Mouse (Mus musculus) bone marrow, adult 2 months (tissue): ENCODE results near the gene Sgsh. TPM values are rescaled to one million over a fixed set of nuclear protein-coding genes. Genes with fewer than 3 reads are reported as not detected.

Experiments
- H3K27ac ChIP-seq: fragments of 200-500 bp; 2 replicates; pipeline ENCODE4 v1.5.1; 2012; ENCODE audit warnings: low read depth, mild to moderate bottlenecking, control low read depth, inconsistent platforms, low read length; ENCODE audit not compliant: control insufficient read depth, poor library complexity, insufficient read depth
- H3K4me1 ChIP-seq: fragments of 200-500 bp; 2 replicates; pipeline ENCODE4 v1.6.1; 2011; ENCODE audit warnings: low read length; ENCODE audit not compliant: control insufficient read depth, insufficient read depth
- H3K4me3 ChIP-seq: fragments of 200-500 bp; replicated peaks from 2 replicates; pipeline ENCODE3; 2011; ENCODE audit warnings: mild to moderate bottlenecking, low read depth, low read length, control low read depth; ENCODE audit not compliant: control insufficient read depth
- CTCF ChIP-seq: fragments of 200-500 bp; IDR thresholded peaks from 2 replicates; pipeline ENCODE4 v1.5.1; 2011; ENCODE audit warnings: low read length, control low read depth; ENCODE audit not compliant: control insufficient read depth, insufficient read depth
- POLR2A ChIP-seq: fragments of 200-500 bp; IDR thresholded peaks from 2 replicates; pipeline ENCODE4 v1.6.1; 2011; ENCODE audit warnings: low read depth, mild to moderate bottlenecking, control low read depth, low read length, borderline replicate concordance; ENCODE audit not compliant: control insufficient read depth
- WGBS: fragments of 180-500 bp; shearing (Covaris S2); methylation state at CpG from one replicate; pipeline ENCODE4 v1.1.7; 2018; 5-methylcytosine and 5-hydroxymethylcytosine counted together
- polyA plus RNA-seq: library from polyadenylated mRNA; stranded (reverse); fragments of >200 nt; gene quantifications from 2 replicates; pipeline ENCODE4 v1.2.4, GENCODE M21; 2011; ENCODE audit warnings: low replicate concordance; ENCODE audit not compliant: missing spikeins, insufficient read depth, insufficient read length

Sgsh gene
- polyA plus RNA-seq, 1 experiment = 12.0 TPM

DNA sequence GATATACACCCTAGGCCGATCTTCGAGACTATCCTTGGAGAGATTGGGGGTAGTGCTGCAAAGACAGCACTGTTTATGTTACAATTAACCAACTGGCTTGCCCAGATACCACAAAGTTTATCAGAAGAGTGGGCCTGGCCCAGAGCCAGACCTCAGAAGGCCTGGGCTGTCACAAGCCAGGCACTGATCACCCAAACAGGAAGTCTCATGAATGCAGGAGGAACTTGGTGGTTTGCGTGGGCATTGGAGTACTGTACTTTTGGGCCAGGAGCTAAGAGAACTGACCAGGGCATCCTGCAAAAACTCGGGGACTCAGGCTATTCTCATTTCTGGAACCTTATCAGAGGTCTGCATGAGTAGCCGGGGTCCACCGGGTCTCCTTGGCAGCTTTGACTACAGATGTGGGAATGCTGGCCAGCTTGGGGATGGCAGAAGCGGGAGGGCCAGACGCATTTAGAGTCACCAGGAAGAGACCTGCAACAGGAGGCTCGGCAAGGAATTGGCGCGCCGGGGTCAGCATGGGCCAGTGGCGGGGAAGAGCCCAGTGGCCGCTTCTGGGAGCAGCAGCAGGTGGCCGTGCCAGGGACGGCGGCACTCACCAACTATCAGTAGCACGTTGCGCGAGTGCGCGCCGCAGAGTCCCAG is 416 bp downstream of the Sgsh start:
- Histone ChIP-seq H3K27ac (peak overlapping the region; percentile 89), H3K4me3 (peak overlapping the region; percentile 91), H3K4me1 (peaks cover 16% of the 10 kb centered on the region)
- under 1% methylated on average over 23 of the region's 23 CpGs for WGBS
- no peak for TF ChIP-seq POLR2A
- TF ChIP-seq CTCF = no peak

DNA sequence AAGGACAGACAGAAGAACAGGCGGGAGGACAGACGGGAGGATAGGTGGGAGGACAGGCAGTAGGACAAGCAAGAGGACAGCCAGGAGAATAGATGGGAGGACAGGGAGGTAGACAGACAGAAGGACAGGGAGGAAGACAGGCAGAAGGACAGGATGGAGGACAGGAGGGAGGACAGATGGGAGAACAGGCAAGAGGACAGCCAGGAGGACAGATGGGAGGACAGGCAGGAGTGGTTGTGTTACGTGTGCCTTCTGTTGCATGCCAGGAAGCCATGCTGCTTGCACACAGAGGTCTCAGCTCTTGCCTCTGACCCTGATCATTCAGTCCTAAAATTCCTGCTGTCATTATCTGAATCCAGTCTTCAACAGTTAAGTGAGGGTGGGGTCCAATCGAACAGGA is 1.4 kb downstream of the Sgsh start:
- H3K4me1 ChIP-seq = peaks cover 16% of the 10 kb centered on the region
- H3K27ac ChIP-seq = no peak overlapping the region
- 63% methylated on average over 4 of the region's 4 CpGs for WGBS
- no peak overlapping the region for H3K4me3 ChIP-seq
- no peak for TF ChIP-seq POLR2A
- no peak for TF ChIP-seq CTCF

DNA sequence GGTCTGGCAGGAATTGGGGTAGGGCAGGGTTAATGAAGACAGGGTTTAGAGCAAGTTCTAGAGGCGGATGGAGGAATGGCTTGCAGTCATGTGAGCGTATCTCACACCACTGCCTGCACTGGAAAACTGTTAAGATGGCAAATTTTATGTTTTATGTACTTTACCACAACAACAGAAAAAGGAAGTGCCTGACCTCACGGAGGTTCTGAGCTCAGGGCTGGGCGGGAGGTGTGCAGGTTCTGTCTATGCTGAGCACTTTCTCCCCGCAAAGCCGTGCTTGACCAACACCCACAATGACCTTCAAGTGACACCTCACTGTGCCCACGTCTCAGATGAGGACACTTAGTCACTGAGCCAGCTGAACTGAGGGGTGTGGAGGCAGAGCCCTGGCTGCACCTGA is 3.2 kb downstream of the Sgsh start:
- peaks cover 16% of the 10 kb centered on the region for H3K4me1 ChIP-seq
- TF ChIP-seq POLR2A = no peak
- no peak for TF ChIP-seq CTCF
- no peak overlapping the region for H3K27ac ChIP-seq
- 6% methylated on average over 7 of the region's 7 CpGs for WGBS
- H3K4me3 ChIP-seq = no peak overlapping the region

DNA sequence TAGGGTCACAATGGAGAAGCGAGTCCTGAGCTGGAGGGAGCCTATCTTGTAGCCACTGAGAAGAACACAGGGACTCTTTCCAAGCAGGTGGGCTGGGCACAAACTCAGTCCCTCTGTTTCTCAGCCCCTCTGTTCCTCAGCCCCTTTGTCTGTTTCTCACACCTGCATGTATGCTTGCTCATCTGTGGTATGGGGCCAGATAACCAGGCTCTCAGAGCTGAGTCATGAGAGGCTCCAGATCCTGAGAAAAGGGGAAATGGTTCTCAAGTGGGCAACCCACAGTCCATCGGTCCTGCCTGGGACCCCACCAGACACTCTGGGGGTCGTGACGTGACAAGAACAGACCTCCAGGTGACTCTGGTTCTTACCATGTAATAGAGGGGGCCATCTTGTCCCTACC is 8.2 kb downstream of the Sgsh start:
- Histone ChIP-seq H3K27ac (no peak overlapping the region), H3K4me3 (no peak overlapping the region), H3K4me1 (peaks cover 2% of the 10 kb centered on the region; the same call in 1 of the 2 replicates)
- TF ChIP-seq CTCF (no peak), POLR2A (no peak)
- WGBS = 30% methylated on average over 4 of the region's 4 CpGs

DNA sequence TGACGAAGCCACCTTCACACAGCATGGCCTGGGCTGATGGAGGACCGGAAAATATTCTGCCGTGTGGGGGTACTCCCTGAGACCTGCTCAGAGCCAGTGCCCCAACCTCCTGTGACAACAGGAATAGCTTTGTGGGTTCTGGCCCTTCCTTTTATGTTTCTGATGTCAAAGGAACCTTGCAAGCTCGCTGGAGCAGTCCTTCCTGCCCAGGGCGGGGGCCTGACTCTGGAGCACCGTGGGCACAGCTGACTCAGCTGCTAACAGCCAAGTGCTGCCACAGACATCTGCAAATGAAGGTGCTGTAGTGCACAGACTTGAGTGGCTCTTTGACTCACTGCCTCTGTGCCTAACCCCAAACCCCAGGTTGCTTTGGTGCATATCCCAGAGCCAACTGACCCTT is 10.5 kb downstream of the Sgsh start:
- TF ChIP-seq POLR2A = no peak
- TF ChIP-seq CTCF = no peak
- H3K4me3 ChIP-seq = no peak overlapping the region
- WGBS = 12% methylated on average over 6 of the region's 6 CpGs
- no peaks in the 10 kb centered on the region for H3K4me1 ChIP-seq
- no peak overlapping the region for H3K27ac ChIP-seq

DNA sequence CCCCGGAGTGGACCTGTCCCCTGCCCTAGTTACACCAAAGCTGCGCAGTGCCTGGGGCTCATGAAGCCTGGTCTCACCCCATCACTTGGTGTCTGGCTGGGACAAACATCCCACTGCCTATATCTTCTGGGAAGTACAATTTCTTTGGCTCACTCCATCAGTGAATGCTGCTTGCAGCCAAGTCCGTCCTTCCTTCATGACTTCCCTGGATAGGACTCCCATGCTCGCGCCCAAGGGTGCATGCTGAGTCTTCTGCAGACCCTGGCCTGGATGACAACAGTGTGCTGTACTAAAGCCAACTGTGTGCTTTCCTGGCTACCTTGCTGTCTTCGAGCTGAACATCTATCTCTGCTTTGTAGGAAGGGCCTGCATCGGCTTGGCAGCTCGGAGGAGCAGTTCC is 11.2 kb downstream of the Sgsh start:
- Histone ChIP-seq H3K4me3 (no peak overlapping the region), H3K4me1 (no peaks in the 10 kb centered on the region), H3K27ac (no peak overlapping the region)
- no peak for TF ChIP-seq CTCF
- no peak for TF ChIP-seq POLR2A
- 72% methylated on average over 8 of the region's 8 CpGs for WGBS

DNA sequence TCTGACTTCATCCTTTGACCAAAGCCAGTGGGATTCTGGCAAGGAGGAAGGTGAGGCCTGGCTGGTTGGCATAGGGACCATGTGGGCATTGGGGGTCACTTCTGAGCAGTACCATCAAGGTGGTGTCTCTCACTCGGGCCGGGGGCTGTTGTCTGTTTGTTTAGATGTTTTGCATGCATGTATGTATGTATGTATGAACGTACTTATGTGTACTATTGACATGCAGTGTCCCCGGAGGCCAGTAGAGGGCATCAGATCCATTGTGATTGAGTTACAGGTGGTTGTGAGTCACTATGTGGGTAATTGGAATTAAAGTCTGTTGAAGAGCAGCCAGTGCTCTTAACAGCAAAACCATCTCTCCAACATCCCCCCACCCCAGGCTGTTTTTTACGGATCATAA is 15.7 kb downstream of the Sgsh start:
- H3K4me1 ChIP-seq = no peaks in the 10 kb centered on the region
- 4% methylated on average over 5 of the region's 5 CpGs for WGBS

DNA sequence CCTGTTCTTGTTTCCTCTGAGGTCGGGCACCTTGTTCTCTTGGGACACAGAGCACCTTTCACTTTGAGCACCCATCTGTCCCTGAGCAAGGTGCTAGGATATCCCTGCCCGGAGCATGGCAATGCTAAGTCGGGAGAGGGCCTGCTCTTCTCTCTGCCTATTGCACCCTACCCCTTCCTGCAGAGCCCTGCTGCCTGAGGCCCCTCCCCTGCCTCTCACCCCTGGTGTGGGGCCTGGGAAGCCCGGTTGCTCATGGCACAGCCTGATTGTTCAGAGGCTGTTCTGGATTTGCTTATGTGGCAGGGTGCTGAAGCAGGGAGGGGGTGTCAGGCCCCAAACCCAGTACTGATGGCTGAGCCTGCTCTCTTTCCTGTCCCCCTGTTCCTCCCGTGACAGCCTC is 16.2 kb downstream of the Sgsh start:
- no peak overlapping the region for H3K4me3 ChIP-seq
- TF ChIP-seq POLR2A = no peak
- H3K27ac ChIP-seq = no peak overlapping the region
- WGBS = 38% methylated on average over 5 of the region's 5 CpGs
- no peaks in the 10 kb centered on the region for H3K4me1 ChIP-seq

More for the DNA sequence above, 15.7 kb downstream of the Sgsh start:
- TF ChIP-seq POLR2A = no peak
- peak; percentile 16; the same call in 1 of the 2 replicates for TF ChIP-seq CTCF
- H3K4me3 ChIP-seq = no peak overlapping the region
- H3K27ac ChIP-seq = no peak overlapping the region
